Mouse (Mus musculus) ES-Bruce4 (cell line): ENCODE data around the gene Dnmt3a. TPM values are rescaled to one million over a fixed set of nuclear protein-coding genes. Genes with fewer than 3 reads are reported as not detected.

Experiments
- H3K27ac ChIP-seq: 2 replicates; pipeline ENCODE4 v1.5.1; 2012; ENCODE audit warnings: low read length, inconsistent platforms; ENCODE audit not compliant: insufficient read depth
- H3K27me3 ChIP-seq: 2 replicates; pipeline ENCODE4 v1.6.1; 2012; ENCODE audit warnings: mild to moderate bottlenecking, low read length, inconsistent platforms; ENCODE audit not compliant: control insufficient read depth, poor library complexity, insufficient read depth, severe bottlenecking
- H3K36me3 ChIP-seq: 2 replicates; pipeline ENCODE4 v1.6.1; 2012; ENCODE audit warnings: inconsistent platforms, mild to moderate bottlenecking, low read length, moderate library complexity; ENCODE audit not compliant: control insufficient read depth, poor library complexity, insufficient read depth, severe bottlenecking
- H3K4me1 ChIP-seq: one replicate; pipeline ENCODE4 v1.8.1; 2011; ENCODE audit warnings: low read length; ENCODE audit not compliant: control insufficient read depth, insufficient read depth
- H3K4me3 ChIP-seq: 2 replicates; pipeline ENCODE4 v1.5.1; 2011; ENCODE audit warnings: low read depth, mild to moderate bottlenecking, low read length
- H3K9ac ChIP-seq: 2 replicates; pipeline ENCODE4 v1.6.1; 2012; ENCODE audit warnings: low read depth, mild to moderate bottlenecking, inconsistent platforms; ENCODE audit not compliant: poor library complexity, severe bottlenecking
- H3K9me3 ChIP-seq: replicated peaks from 2 replicates; pipeline ENCODE4 v1.6.1; 2012; ENCODE audit warnings: mild to moderate bottlenecking, low read length, inconsistent platforms; ENCODE audit not compliant: control insufficient read depth, poor library complexity, insufficient read depth, severe bottlenecking
- CTCF ChIP-seq: IDR thresholded peaks from one replicate; pipeline ENCODE4 v1.8.1; 2011; ENCODE audit warnings: low read depth, low read length
- EP300 ChIP-seq: IDR thresholded peaks from 2 replicates; pipeline ENCODE4 v1.6.1; 2011; ENCODE audit warnings: low read depth, low read length; ENCODE audit not compliant: insufficient read depth
- POLR2A ChIP-seq: IDR thresholded peaks from one replicate; pipeline ENCODE4 v1.8.1; 2011; ENCODE audit warnings: low read length; ENCODE audit not compliant: insufficient read depth
- polyA plus RNA-seq: library from polyadenylated mRNA; stranded (reverse); fragments of >200 nt; gene quantifications from 2 replicates; pipeline ENCODE4 v1.2.4, GENCODE M21; 2011; ENCODE audit warnings: low read depth; ENCODE audit not compliant: missing spikeins, insufficient read depth, insufficient read length

Dnmt3a gene
- polyA plus RNA-seq, 1 experiment: 31.9 TPM

DNA sequence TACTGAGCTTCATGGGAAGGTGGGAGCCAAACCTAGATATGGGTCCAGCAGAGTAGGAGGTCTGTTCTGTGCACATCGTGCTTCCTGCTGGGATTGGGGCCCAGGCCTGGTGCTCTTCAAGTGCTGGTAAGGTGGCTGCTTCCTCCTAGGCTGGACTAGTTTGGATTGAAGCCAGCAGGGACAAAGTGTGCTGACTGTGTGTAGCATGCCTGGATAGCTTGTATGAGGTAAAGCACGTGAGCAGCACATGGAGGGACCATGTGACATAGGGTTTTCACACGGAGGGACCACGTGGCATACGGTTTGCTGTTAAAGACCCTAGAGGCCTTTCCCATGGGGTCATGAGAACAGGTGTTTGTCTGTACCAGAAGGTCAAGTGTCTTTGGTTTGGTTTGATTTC, 38.5 kb downstream of the Dnmt3a start:
- Histone ChIP-seq H3K27me3 (no peaks in the 10 kb centered on the region), H3K4me1 (no peaks in the 10 kb centered on the region), H3K9ac (no peak overlapping the region), H3K27ac (no peak overlapping the region), H3K4me3 (no peak overlapping the region), H3K9me3 (no peaks in the 10 kb centered on the region), H3K36me3 (no peaks in the 10 kb centered on the region)
- TF ChIP-seq EP300 (no peak), CTCF (no peak), POLR2A (no peak)

GRCm38 (mm10) chr12:3849481-3849880, 43.7 kb downstream of the Dnmt3a start:
- H3K36me3 ChIP-seq: no peaks in the 10 kb centered on the region

GRCm38 (mm10) chr12:3850165-3850564, 44.4 kb downstream of the Dnmt3a start:
- Histone ChIP-seq H3K9ac (no peak overlapping the region), H3K4me1 (no peaks in the 10 kb centered on the region), H3K4me3 (no peak overlapping the region), H3K27me3 (no peaks in the 10 kb centered on the region), H3K36me3 (no peaks in the 10 kb centered on the region), H3K27ac (no peak overlapping the region), H3K9me3 (no peaks in the 10 kb centered on the region)
- TF ChIP-seq POLR2A (no peak), EP300 (no peak), CTCF (no peak)

More at GRCm38 (mm10) chr12:3849481-3849880, 43.7 kb downstream of the Dnmt3a start:
- Histone ChIP-seq H3K4me3 (no peak overlapping the region), H3K27ac (no peak overlapping the region), H3K27me3 (no peaks in the 10 kb centered on the region), H3K9ac (no peak overlapping the region), H3K9me3 (no peaks in the 10 kb centered on the region), H3K4me1 (no peaks in the 10 kb centered on the region)
- no peak for TF ChIP-seq POLR2A
- no peak for TF ChIP-seq EP300

- no peak for TF ChIP-seq POLR2A
- no peak for TF ChIP-seq CTCF
- no peak for TF ChIP-seq EP300
- Histone ChIP-seq H3K9me3 (no peaks in the 10 kb centered on the region), H3K4me1 (no peaks in the 10 kb centered on the region), H3K36me3 (no peaks in the 10 kb centered on the region), H3K9ac (no peak overlapping the region), H3K27me3 (no peaks in the 10 kb centered on the region), H3K27ac (no peak overlapping the region), H3K4me3 (no peak overlapping the region)
Observed at GRCm38 (mm10) chr12:3850731-3851130, 44.9 kb downstream of the Dnmt3a start.

GRCm38 (mm10) chr12:3851179-3851578, 45.4 kb downstream of the Dnmt3a start:
- H3K27ac ChIP-seq: no peak overlapping the region
- H3K27me3 ChIP-seq: no peaks in the 10 kb centered on the region
- H3K9ac ChIP-seq: no peak overlapping the region
- H3K9me3 ChIP-seq: no peaks in the 10 kb centered on the region
- H3K4me3 ChIP-seq: no peak overlapping the region
- no peaks in the 10 kb centered on the region for H3K36me3 ChIP-seq
- TF ChIP-seq EP300 (no peak), POLR2A (no peak), CTCF (no peak)
- H3K4me1 ChIP-seq: no peaks in the 10 kb centered on the region

GRCm38 (mm10) chr12:3852521-3852920, 46.7 kb downstream of the Dnmt3a start:
- Histone ChIP-seq H3K9me3 (no peaks in the 10 kb centered on the region), H3K9ac (no peak overlapping the region), H3K27me3 (no peaks in the 10 kb centered on the region), H3K4me3 (no peak overlapping the region), H3K36me3 (no peaks in the 10 kb centered on the region), H3K4me1 (no peaks in the 10 kb centered on the region), H3K27ac (no peak overlapping the region)
- TF ChIP-seq POLR2A (no peak), CTCF (peak; percentile 51)
